Comparison of ENCODE assay signal across 22 mouse cellular contexts in the genomic region with DNA sequence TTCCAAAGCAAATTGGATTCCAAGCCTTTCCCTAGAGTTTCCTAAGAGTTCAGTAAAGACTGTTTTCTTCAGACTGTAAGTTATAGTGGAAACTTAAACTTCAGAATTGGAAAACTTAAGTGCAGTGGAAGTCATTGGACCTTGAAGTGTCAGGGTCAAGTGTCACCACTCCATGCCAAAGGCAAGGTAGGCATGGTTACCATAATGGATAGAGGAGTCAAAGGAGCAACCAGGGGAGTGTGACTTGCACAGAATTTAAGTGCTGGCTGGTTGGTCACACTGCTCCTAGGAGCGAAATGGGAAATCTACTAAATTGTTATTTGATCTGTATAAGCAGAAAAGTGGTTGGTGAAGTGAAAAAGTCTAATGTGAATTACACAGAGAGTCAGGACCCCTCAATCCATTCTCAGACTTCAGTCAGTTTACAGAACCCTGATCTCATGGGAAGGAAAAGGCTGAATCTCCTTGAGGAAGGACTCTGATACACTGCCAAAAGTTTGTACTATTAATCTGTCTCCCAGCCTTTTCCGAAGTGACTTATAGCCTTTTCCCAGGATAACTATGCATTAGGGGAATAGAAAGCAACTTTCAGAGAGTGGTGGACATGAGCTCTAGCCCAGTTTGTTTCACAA.
DNase-seq lines count a peak whose midpoint lies in the region; ATAC-seq lines count a peak whose summit lies in the region.
"Had no signal": no experiment of that assay in that cellular context is flagged by ENCODE, and none has a peak within 500 bp of the region (broad histone marks: within the 10 kb centered on the region; RNA-seq: fewer than 3 reads in every experiment).

No protein-coding gene starts in this region.

- peak; percentile 43 for DNase-seq in kidney, adult 18-20 months
- DNase-seq in kidney, adult 9 months, result peak; percentile 59
- peak; percentile 50 for DNase-seq in kidney, postnatal 10 days
- DNase-seq in cerebellum, postnatal 4 days (ENCODE audit: low spot score in 2 of 2), result no peak
- DNase-seq in gastrocnemius, adult 18-20 months (ENCODE audit: low spot score), result no peak
- DNase-seq: cerebellum, adult 8-10 months; cerebellum, postnatal 25 days; gastrocnemius, postnatal 36 days; heart, postnatal 14 days; layer of hippocampus, adult 9-11 months; liver; thymus, postnatal 4 days had no signal

- H3K9ac ChIP-seq in neural tube, embryonic 15.5 days (replicated peaks), result no peak overlapping the region
- H3K9ac ChIP-seq: forebrain, embryonic 13.5 days; hindbrain, embryonic 15.5 days; liver, embryonic 14.5 days; lung, embryonic 15.5 days; midbrain, embryonic 15.5 days had no signal

- no peaks in the 10 kb centered on the region for H3K9me3 ChIP-seq in neural tube, embryonic 15.5 days (replicated peaks)
- H3K9me3 ChIP-seq: forebrain, embryonic 13.5 days; hindbrain, embryonic 10.5 days; hindbrain, embryonic 15.5 days; lung, embryonic 15.5 days; midbrain, embryonic 10.5 days; midbrain, embryonic 15.5 days had no signal

- no peaks in the 10 kb centered on the region for H3K4me1 ChIP-seq in neural tube, embryonic 15.5 days
- H3K4me1 ChIP-seq: forebrain, embryonic 13.5 days; hindbrain, embryonic 10.5 days; hindbrain, embryonic 15.5 days; lung, embryonic 15.5 days; midbrain, embryonic 10.5 days; midbrain, embryonic 15.5 days had no signal

- peak; percentile 41; the same call in 1 of the 2 replicates for ATAC-seq in neural tube, embryonic 15.5 days (ENCODE audit: low FRiP score)
- no peak for ATAC-seq in inflammation-experienced regulatory T-cells, adult 6 months
- ATAC-seq: CD4-positive, CD25-positive, alpha-beta regulatory T cell, adult 4 months; forebrain, embryonic 13.5 days; midbrain, embryonic 15.5 days had no signal

- H3K4me3 ChIP-seq in neural tube, embryonic 15.5 days (replicated peaks), result no peak overlapping the region
- H3K4me3 ChIP-seq: forebrain, embryonic 13.5 days; hindbrain, embryonic 10.5 days; hindbrain, embryonic 15.5 days; lung, embryonic 15.5 days; midbrain, embryonic 10.5 days; midbrain, embryonic 15.5 days had no signal

- no peak overlapping the region for H3K27ac ChIP-seq in neural tube, embryonic 15.5 days (replicated peaks)
- H3K27ac ChIP-seq: forebrain, embryonic 13.5 days; hindbrain, embryonic 10.5 days; hindbrain, embryonic 15.5 days; liver, embryonic 14.5 days; lung, embryonic 15.5 days; midbrain, embryonic 10.5 days; midbrain, embryonic 15.5 days had no signal

- 81% methylated on average over 2 of the region's 2 CpGs for WGBS in neural tube, embryonic 15.5 days

- H3K4me2 ChIP-seq in neural tube, embryonic 15.5 days, result no peak overlapping the region
- H3K4me2 ChIP-seq: forebrain, embryonic 13.5 days; hindbrain, embryonic 15.5 days; lung, embryonic 15.5 days; midbrain, embryonic 15.5 days had no signal

- no peaks in the 10 kb centered on the region for H3K36me3 ChIP-seq in neural tube, embryonic 15.5 days
- H3K36me3 ChIP-seq: hindbrain, embryonic 10.5 days; hindbrain, embryonic 15.5 days; lung, embryonic 15.5 days; midbrain, embryonic 10.5 days; midbrain, embryonic 15.5 days had no signal

- H3K27me3 ChIP-seq in neural tube, embryonic 15.5 days (replicated peaks), result no peaks in the 10 kb centered on the region
- H3K27me3 ChIP-seq: forebrain, embryonic 13.5 days; hindbrain, embryonic 15.5 days; lung, embryonic 15.5 days; midbrain, embryonic 15.5 days had no signal

Comparison
In these comparisons a context has a peak if more than half of its experiments do, and no peak if none do; other contexts are left out.
1. DNase-seq: peak in kidney, adult 18-20 months (single experiment), kidney, adult 9 months (single experiment) and kidney, postnatal 10 days (single experiment); none in cerebellum, postnatal 4 days (0 of 2) and gastrocnemius, adult 18-20 months (single experiment).